Mouse (Mus musculus): ENCODE results near the gene Selenow.

- no peak for TF ChIP-seq EP300 (IDR thresholded peaks at IDR 0.05)
- no peak for TF ChIP-seq CTCF (IDR thresholded peaks at IDR 0.05)
These were observed 9.4 kb upstream of the Selenow start for GRCm38 (mm10) chr7:15931635-15932034.

Data from lung, postnatal 0 days (tissue).